Mouse (Mus musculus): ENCODE results near the gene Ddx27. TPM values are rescaled to one million over a fixed set of nuclear protein-coding genes. Genes with fewer than 3 reads are reported as not detected.
A peak's percentile ranks its signal among the peaks of the same experiment; 100 is the strongest.
"Not testable (repeated sequence)": the region's sequence is repeated elsewhere in the genome, so short reads cannot be mapped to it uniquely, and the experiment has no call there.

Gene Ddx27
- polyA plus RNA-seq, 1 experiment from 2014 or later: 54.3 TPM

- Histone ChIP-seq H3K4me2 (replicated peaks) (peak overlapping the region; percentile 56), H3K27me3 (no peaks in the 10 kb centered on the region), H3K36me3 (no peaks in the 10 kb centered on the region), H3K9me3 (no peaks in the 10 kb centered on the region), H3K4me3 (peak overlapping the region; percentile 36), H3K27ac (peak overlapping the region; percentile 77; the same call in 1 of the 2 replicates), H3K4me1 (peaks cover 45% of the 10 kb centered on the region), H3K9ac (peak overlapping the region; percentile 98)
- WGBS: 39% methylated on average over 8 of the region's 8 CpGs
- ATAC-seq (ENCODE audit: low FRiP score, low read depth): peak; percentile 16; the same call in 1 of the 2 replicates
These were observed 18.5 kb upstream of the Ddx27 start for GRCm38 (mm10) chr2:166996533-166996894.

GRCm38 (mm10) chr2:167001486-167001885, 13.5 kb upstream of the Ddx27 start:
- ATAC-seq (ENCODE audit: low FRiP score, low read depth): no peak
- H3K27ac ChIP-seq: no peak overlapping the region
- 40% methylated on average over 9 of the region's 9 CpGs for WGBS

GRCm38 (mm10) chr2:167004099-167004854, 10.7 kb upstream of the Ddx27 start:
- H3K4me3 ChIP-seq: no peak overlapping the region
- ATAC-seq (ENCODE audit: low FRiP score, low read depth): no peak
- no peak overlapping the region for H3K9ac ChIP-seq
- no peak overlapping the region for H3K27ac ChIP-seq
- H3K4me1 ChIP-seq: peaks cover 7% of the 10 kb centered on the region
- no peaks in the 10 kb centered on the region for H3K27me3 ChIP-seq
- 39% methylated on average over 8 of the region's 8 CpGs for WGBS
- no peaks in the 10 kb centered on the region for H3K9me3 ChIP-seq
- H3K36me3 ChIP-seq: no peaks in the 10 kb centered on the region
- no peak overlapping the region for H3K4me2 ChIP-seq (replicated peaks)

More at GRCm38 (mm10) chr2:167001486-167001885, 13.5 kb upstream of the Ddx27 start:
- Histone ChIP-seq H3K4me1 (peaks cover 11% of the 10 kb centered on the region), H3K27me3 (no peaks in the 10 kb centered on the region), H3K36me3 (no peaks in the 10 kb centered on the region), H3K9me3 (no peaks in the 10 kb centered on the region), H3K9ac (no peak overlapping the region), H3K4me3 (no peak overlapping the region), H3K4me2 (replicated peaks) (no peak overlapping the region)

GRCm38 (mm10) chr2:167006355-167006754, 8.6 kb upstream of the Ddx27 start:
- Histone ChIP-seq H3K9ac (no peak overlapping the region), H3K27me3 (no peaks in the 10 kb centered on the region), H3K4me1 (peaks cover 3% of the 10 kb centered on the region; the same call in 1 of the 2 replicates), H3K27ac (no peak overlapping the region), H3K4me2 (replicated peaks) (no peak overlapping the region), H3K9me3 (no peaks in the 10 kb centered on the region), H3K36me3 (no peaks in the 10 kb centered on the region), H3K4me3 (no peak overlapping the region)
- ATAC-seq (ENCODE audit: low FRiP score, low read depth): no peak
- WGBS: 87% methylated on average over 2 of the region's 2 CpGs

- Histone ChIP-seq H3K4me3 (no peak overlapping the region), H3K9ac (no peak overlapping the region), H3K9me3 (no peaks in the 10 kb centered on the region), H3K4me1 (no peaks in the 10 kb centered on the region), H3K27ac (no peak overlapping the region), H3K36me3 (no peaks in the 10 kb centered on the region), H3K27me3 (no peaks in the 10 kb centered on the region), H3K4me2 (replicated peaks) (no peak overlapping the region)
- WGBS: 72% methylated on average over 13 of the region's 13 CpGs
- no peak for ATAC-seq (ENCODE audit: low FRiP score, low read depth)
These were observed 7.9 kb upstream of the Ddx27 start for GRCm38 (mm10) chr2:167007001-167007491.

- WGBS: 85% methylated on average over 4 of the region's 4 CpGs
- H3K36me3 ChIP-seq; H3K9ac ChIP-seq; H3K4me2 ChIP-seq (replicated peaks); H3K9me3 ChIP-seq; ATAC-seq (ENCODE audit: low FRiP score, low read depth); H3K4me1 ChIP-seq; H3K27me3 ChIP-seq; H3K4me3 ChIP-seq; H3K27ac ChIP-seq: not testable (repeated sequence)
These were observed 7.4 kb upstream of the Ddx27 start for GRCm38 (mm10) chr2:167007565-167007964.

GRCm38 (mm10) chr2:167009483-167009882, 5.5 kb upstream of the Ddx27 start:
- Histone ChIP-seq H3K27me3 (no peaks in the 10 kb centered on the region), H3K4me2 (replicated peaks) (no peak overlapping the region), H3K27ac (no peak overlapping the region), H3K9me3 (no peaks in the 10 kb centered on the region), H3K36me3 (no peaks in the 10 kb centered on the region), H3K4me3 (no peak overlapping the region), H3K4me1 (no peaks in the 10 kb centered on the region), H3K9ac (no peak overlapping the region)
- no peak for ATAC-seq (ENCODE audit: low FRiP score, low read depth)
- WGBS: 78% methylated on average over 4 of the region's 4 CpGs

- H3K9me3 ChIP-seq: no peaks in the 10 kb centered on the region
- ATAC-seq (ENCODE audit: low FRiP score, low read depth): no peak
- WGBS: 86% methylated on average over 3 of the region's 3 CpGs
These were observed 4.4 kb upstream of the Ddx27 start for GRCm38 (mm10) chr2:167010546-167010945.

GRCm38 (mm10) chr2:167015382-167015718, 357 bp downstream of the Ddx27 start:
- Histone ChIP-seq H3K36me3 (peaks cover 27% of the 10 kb centered on the region), H3K9me3 (no peaks in the 10 kb centered on the region), H3K4me3 (peak overlapping the region; percentile 87), H3K27ac (no peak overlapping the region), H3K4me1 (peaks cover 15% of the 10 kb centered on the region), H3K9ac (peak overlapping the region; percentile 89), H3K4me2 (replicated peaks) (peak overlapping the region; percentile 95), H3K27me3 (no peaks in the 10 kb centered on the region)
- ATAC-seq (ENCODE audit: low FRiP score, low read depth): no peak; the same call in 1 of the 2 replicates
- under 1% methylated on average over 19 of the region's 21 CpGs for WGBS

More at GRCm38 (mm10) chr2:167010546-167010945, 4.4 kb upstream of the Ddx27 start:
- Histone ChIP-seq H3K27me3 (no peaks in the 10 kb centered on the region), H3K9ac (no peak overlapping the region), H3K4me3 (no peak overlapping the region), H3K27ac (no peak overlapping the region), H3K4me2 (replicated peaks) (no peak overlapping the region), H3K36me3 (no peaks in the 10 kb centered on the region), H3K4me1 (no peaks in the 10 kb centered on the region)

GRCm38 (mm10) chr2:167019396-167019795, 4.4 kb downstream of the Ddx27 start:
- H3K4me3 ChIP-seq: no peak overlapping the region
- no peak overlapping the region for H3K27ac ChIP-seq
- 92% methylated on average over 10 of the region's 10 CpGs for WGBS
- H3K4me1 ChIP-seq: peaks cover 15% of the 10 kb centered on the region
- no peaks in the 10 kb centered on the region for H3K27me3 ChIP-seq
- H3K4me2 ChIP-seq (replicated peaks): no peak overlapping the region
- no peak for ATAC-seq (ENCODE audit: low FRiP score, low read depth)
- H3K36me3 ChIP-seq: peaks cover 64% of the 10 kb centered on the region
- H3K9me3 ChIP-seq: no peaks in the 10 kb centered on the region
- no peak overlapping the region for H3K9ac ChIP-seq

GRCm38 (mm10) chr2:167028553-167028952, 13.6 kb downstream of the Ddx27 start:
- WGBS: 96% methylated on average over 7 of the region's 7 CpGs
- Histone ChIP-seq H3K4me3 (no peak overlapping the region), H3K9me3 (no peaks in the 10 kb centered on the region), H3K27ac (no peak overlapping the region), H3K9ac (no peak overlapping the region), H3K36me3 (peaks cover 92% of the 10 kb centered on the region), H3K27me3 (no peaks in the 10 kb centered on the region), H3K4me2 (replicated peaks) (no peak overlapping the region), H3K4me1 (no peaks in the 10 kb centered on the region)
- no peak for ATAC-seq (ENCODE audit: low FRiP score, low read depth)

- no peak overlapping the region for H3K4me3 ChIP-seq
- 93% methylated on average over 4 of the region's 4 CpGs for WGBS
- no peaks in the 10 kb centered on the region for H3K27me3 ChIP-seq
- H3K4me1 ChIP-seq: no peaks in the 10 kb centered on the region
- H3K9me3 ChIP-seq: no peaks in the 10 kb centered on the region
- no peak overlapping the region for H3K27ac ChIP-seq
- no peak for ATAC-seq (ENCODE audit: low FRiP score, low read depth)
- H3K36me3 ChIP-seq: peaks cover 93% of the 10 kb centered on the region
- no peak overlapping the region for H3K9ac ChIP-seq
- no peak overlapping the region for H3K4me2 ChIP-seq (replicated peaks)
These were observed 15.5 kb downstream of the Ddx27 start for GRCm38 (mm10) chr2:167030507-167030906.

- Histone ChIP-seq H3K4me3 (no peak overlapping the region), H3K4me1 (no peaks in the 10 kb centered on the region), H3K9ac (no peak overlapping the region), H3K4me2 (replicated peaks) (no peak overlapping the region), H3K36me3 (peaks cover 97% of the 10 kb centered on the region), H3K9me3 (no peaks in the 10 kb centered on the region), H3K27me3 (no peaks in the 10 kb centered on the region), H3K27ac (no peak overlapping the region)
- 97% methylated on average over 12 of the region's 12 CpGs for WGBS
- ATAC-seq (ENCODE audit: low FRiP score, low read depth): no peak
These were observed 22.7 kb downstream of the Ddx27 start for GRCm38 (mm10) chr2:167037710-167038109.
